Mouse (Mus musculus): ENCODE data around the gene Mcm6. TPM values are rescaled to one million over a fixed set of nuclear protein-coding genes. Genes with fewer than 3 reads are reported as not detected.

Mcm6 gene
- polyA plus RNA-seq (2015; fragmentation: Nextera tagmentation; extraction: Ambion mirVana) = 44.9 and 50.4 TPM in 2 replicates

DNA sequence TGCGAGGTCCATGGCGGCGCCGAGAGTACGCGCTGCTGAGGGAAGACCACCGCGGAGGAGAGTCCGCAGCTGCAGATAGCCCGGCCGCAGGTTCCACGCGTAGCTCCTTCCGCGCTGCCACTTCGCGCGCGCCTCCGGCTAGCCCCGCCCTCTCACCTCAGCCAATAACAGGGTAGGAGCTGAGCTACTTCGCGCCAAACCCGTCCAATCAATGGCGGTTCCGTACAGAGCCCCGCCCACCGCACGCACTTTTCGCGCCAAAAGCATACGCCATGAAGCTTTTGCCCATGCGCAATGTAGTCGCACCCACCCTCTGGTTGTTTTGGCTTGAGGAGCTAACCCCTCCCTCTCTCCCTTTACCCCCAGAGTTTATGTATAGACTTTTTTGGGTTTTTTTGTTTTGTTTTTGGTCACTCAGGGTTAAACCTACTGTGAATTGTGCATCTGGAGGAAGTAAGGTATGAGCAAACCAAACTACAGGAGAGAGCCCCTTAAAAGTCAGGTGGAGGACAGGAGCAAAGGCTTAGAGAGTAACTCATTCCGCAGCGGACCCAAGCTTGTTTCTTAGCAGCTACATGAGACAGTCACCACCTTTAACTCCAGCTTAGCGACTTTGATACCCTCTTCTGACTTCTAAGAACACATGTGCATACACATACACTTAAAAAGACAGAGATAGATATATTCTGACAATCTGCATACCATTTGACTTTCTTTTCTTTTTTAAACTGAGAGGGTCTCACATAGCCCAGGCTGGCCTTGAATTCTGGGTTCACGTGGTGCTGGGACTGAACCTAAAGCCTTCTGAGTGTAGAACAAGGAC is at the start of gene Mcm6:
TSS of gene Mcm6 (minus strand) at position 111 of the 823 bp plus-strand sequence.
- WGBS = 2% methylated on average over 38 of the region's 38 CpGs
- H3K27ac ChIP-seq (ENCODE audit: low read length) = peak within 1 kb of the TSS; percentile 58; the same call in 1 of the 2 replicates
- H3K36me3 ChIP-seq (ENCODE audit: control insufficient read depth, insufficient read depth, low read length) = peaks cover 16% of the 10 kb centered on the region
- peak within 1 kb of the TSS; percentile 71 for H3K4me3 ChIP-seq (ENCODE audit: low read depth, low read length)
- H3K4me1 ChIP-seq (ENCODE audit: control insufficient read depth, insufficient read depth, low read length) = peaks cover 8% of the 10 kb centered on the region
- H3K9ac ChIP-seq (ENCODE audit: low read depth, low read length) = peak within 1 kb of the TSS; percentile 65
- no peaks in the 10 kb centered on the region for H3K9me3 ChIP-seq (replicated peaks; ENCODE audit: control insufficient read depth, low read length, poor library complexity, severe bottlenecking)
- peak within 1 kb of the TSS; percentile 61 for H3K4me2 ChIP-seq (ENCODE audit: low read length)
- peak; percentile 100 for ATAC-seq
- H3K27me3 ChIP-seq (ENCODE audit: control insufficient read depth, insufficient read depth, low read depth, low read length) = no peaks in the 10 kb centered on the region

- no peak overlapping the region for H3K4me2 ChIP-seq (ENCODE audit: low read length)
- no peak overlapping the region for H3K4me3 ChIP-seq (ENCODE audit: low read depth, low read length)
- peaks cover 5% of the 10 kb centered on the region; the same call in 1 of the 2 replicates for H3K4me1 ChIP-seq (ENCODE audit: control insufficient read depth, insufficient read depth, low read length)
- 0 out of 2 replicates have a peak, but pooled peaks cover 5% of the 10 kb centered on the region for H3K36me3 ChIP-seq (ENCODE audit: control insufficient read depth, insufficient read depth, low read length)
- H3K9me3 ChIP-seq (replicated peaks; ENCODE audit: control insufficient read depth, low read length, poor library complexity, severe bottlenecking) = no peaks in the 10 kb centered on the region
- WGBS = 10% methylated on average over 1 of the region's 1 CpGs
- ATAC-seq = no peak
- H3K27me3 ChIP-seq (ENCODE audit: control insufficient read depth, insufficient read depth, low read depth, low read length) = no peaks in the 10 kb centered on the region
- H3K9ac ChIP-seq (ENCODE audit: low read depth, low read length) = no peak overlapping the region
- H3K27ac ChIP-seq (ENCODE audit: low read length) = no peak overlapping the region
These were observed 47.4 kb upstream of the Mcm6 start for GRCm38 (mm10) chr1:128406846-128407245.

- no peak overlapping the region for H3K27ac ChIP-seq (ENCODE audit: low read length)
- 29% methylated on average over 1 of the region's 1 CpGs for WGBS
- H3K9ac ChIP-seq (ENCODE audit: low read depth, low read length) = no peak overlapping the region
These were observed 46.2 kb upstream of the Mcm6 start for GRCm38 (mm10) chr1:128405675-128406074.

DNA sequence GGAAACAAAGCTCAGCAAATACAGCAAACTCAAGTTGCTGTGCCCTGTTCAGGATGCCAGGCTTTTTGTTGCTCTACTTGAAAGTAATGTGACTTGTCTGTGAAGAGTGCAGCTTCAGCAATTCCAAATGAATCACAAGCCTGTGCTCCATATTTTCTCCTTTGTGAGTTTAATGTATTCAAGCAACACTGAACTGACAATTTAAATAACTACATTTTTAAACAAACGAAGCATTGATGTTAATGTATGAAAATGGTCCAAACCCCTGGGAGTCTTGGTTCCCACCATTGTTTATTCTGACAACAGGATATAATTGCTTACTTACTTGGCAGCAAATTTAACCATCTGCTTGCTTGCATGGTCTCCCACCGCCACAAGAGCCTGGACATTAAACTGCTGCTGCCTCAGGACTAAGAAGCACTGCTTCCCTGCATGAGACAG is 45.6 kb upstream of the Mcm6 start:
- H3K36me3 ChIP-seq (ENCODE audit: control insufficient read depth, insufficient read depth, low read length) = 0 out of 2 replicates have a peak, but pooled peaks cover 5% of the 10 kb centered on the region
- H3K9me3 ChIP-seq (replicated peaks; ENCODE audit: control insufficient read depth, low read length, poor library complexity, severe bottlenecking) = no peaks in the 10 kb centered on the region
- no peak overlapping the region for H3K4me3 ChIP-seq (ENCODE audit: low read depth, low read length)
- peak overlapping the region; percentile 47; the same call in 1 of the 2 replicates for H3K27ac ChIP-seq (ENCODE audit: low read length)
- ATAC-seq = peak; percentile 67
- no peaks in the 10 kb centered on the region for H3K27me3 ChIP-seq (ENCODE audit: control insufficient read depth, insufficient read depth, low read depth, low read length)
- H3K4me1 ChIP-seq (ENCODE audit: control insufficient read depth, insufficient read depth, low read length) = peaks cover 5% of the 10 kb centered on the region; the same call in 1 of the 2 replicates
- 8% methylated on average over 2 of the region's 2 CpGs for WGBS
- H3K4me2 ChIP-seq (ENCODE audit: low read length) = no peak overlapping the region; the same call in 1 of the 2 replicates
- H3K9ac ChIP-seq (ENCODE audit: low read depth, low read length) = no peak overlapping the region

More at GRCm38 (mm10) chr1:128405675-128406074, 46.2 kb upstream of the Mcm6 start:
- Histone ChIP-seq H3K4me2 (ENCODE audit: low read length) (no peak overlapping the region), H3K36me3 (ENCODE audit: control insufficient read depth, insufficient read depth, low read length) (0 out of 2 replicates have a peak, but pooled peaks cover 5% of the 10 kb centered on the region), H3K4me1 (ENCODE audit: control insufficient read depth, insufficient read depth, low read length) (peaks cover 5% of the 10 kb centered on the region; the same call in 1 of the 2 replicates), H3K4me3 (ENCODE audit: low read depth, low read length) (no peak overlapping the region), H3K27me3 (ENCODE audit: control insufficient read depth, insufficient read depth, low read depth, low read length) (no peaks in the 10 kb centered on the region), H3K9me3 (replicated peaks; ENCODE audit: control insufficient read depth, low read length, poor library complexity, severe bottlenecking) (no peaks in the 10 kb centered on the region)
- ATAC-seq = no peak

DNA sequence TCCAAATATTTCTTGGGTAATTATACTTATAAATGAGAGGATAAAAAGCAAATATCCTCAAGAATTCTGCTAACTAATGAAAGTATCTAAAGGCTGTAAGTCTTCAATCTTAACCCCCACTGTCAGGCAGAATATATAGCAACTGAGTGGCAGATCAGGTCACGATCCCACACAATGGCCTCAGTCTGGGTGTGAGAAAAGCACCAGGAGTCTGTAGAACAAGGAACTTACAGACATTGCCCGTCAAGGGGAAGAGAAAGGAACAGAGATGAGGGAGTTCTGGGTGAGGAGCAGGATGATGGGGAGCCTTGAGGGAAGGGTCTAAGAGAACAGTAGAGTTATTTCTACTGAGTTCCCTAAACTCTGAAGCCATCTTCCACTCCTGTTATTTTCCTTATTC is 41.5 kb upstream of the Mcm6 start:
- no peak overlapping the region for H3K27ac ChIP-seq (ENCODE audit: low read length)
- no peak overlapping the region for H3K4me3 ChIP-seq (ENCODE audit: low read depth, low read length)
- no peak overlapping the region for H3K4me2 ChIP-seq (ENCODE audit: low read length)
- H3K4me1 ChIP-seq (ENCODE audit: control insufficient read depth, insufficient read depth, low read length) = peaks cover 5% of the 10 kb centered on the region; the same call in 1 of the 2 replicates
- H3K9me3 ChIP-seq (replicated peaks; ENCODE audit: control insufficient read depth, low read length, poor library complexity, severe bottlenecking) = no peaks in the 10 kb centered on the region
- H3K9ac ChIP-seq (ENCODE audit: low read depth, low read length) = no peak overlapping the region
- 0 out of 2 replicates have a peak, but pooled peaks cover 5% of the 10 kb centered on the region for H3K36me3 ChIP-seq (ENCODE audit: control insufficient read depth, insufficient read depth, low read length)
- no peak for ATAC-seq
- no peaks in the 10 kb centered on the region for H3K27me3 ChIP-seq (ENCODE audit: control insufficient read depth, insufficient read depth, low read depth, low read length)
- WGBS = 13% methylated on average over 2 of the region's 2 CpGs

DNA sequence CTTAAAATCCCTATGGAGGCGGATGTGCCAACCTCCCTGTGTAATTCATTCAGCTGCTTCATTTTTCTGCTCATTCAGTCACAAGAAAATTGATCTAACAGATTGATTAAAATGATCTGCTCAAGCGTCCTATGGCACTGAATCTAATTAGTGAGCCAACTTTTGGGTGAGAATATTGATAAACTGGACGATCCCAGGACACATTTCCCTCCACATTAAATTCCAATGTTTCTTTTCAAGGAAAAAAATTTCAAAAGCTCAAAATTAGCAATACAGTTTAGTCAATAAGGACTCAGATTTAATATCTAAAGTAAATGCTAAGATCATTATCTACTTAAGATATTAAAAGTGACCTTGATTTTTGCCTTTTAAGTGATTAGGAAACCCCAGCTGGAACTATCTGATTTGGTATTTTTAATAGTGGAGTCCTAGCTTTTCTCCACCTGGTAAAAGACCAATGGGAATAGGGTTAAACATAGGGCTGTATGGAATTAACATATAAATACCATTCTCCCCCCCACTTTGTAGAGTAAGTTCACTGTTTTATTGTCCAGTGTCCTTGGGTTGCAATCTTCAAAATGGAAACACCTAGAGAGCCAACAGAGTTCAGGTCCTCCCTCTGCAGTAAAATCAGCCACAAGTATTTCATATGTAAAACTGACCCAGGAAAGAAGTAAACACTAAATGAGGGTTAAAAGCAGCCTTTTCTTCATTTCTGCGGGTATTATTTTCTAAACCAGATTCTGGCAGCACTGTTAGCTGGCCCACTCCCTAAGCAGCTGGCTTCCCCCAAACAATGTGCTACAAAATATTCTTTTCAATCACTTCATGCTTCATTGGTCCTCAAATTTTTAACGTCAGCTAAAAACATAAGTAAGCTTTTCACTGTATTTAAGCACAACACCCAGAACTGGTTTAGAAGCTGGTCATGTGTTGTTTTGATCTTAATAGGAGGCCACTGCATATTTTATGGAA is 40.8 kb upstream of the Mcm6 start:
- H3K4me1 ChIP-seq (ENCODE audit: control insufficient read depth, insufficient read depth, low read length) = peaks cover 4% of the 10 kb centered on the region; the same call in 1 of the 2 replicates
- no peak overlapping the region for H3K4me2 ChIP-seq (ENCODE audit: low read length)
- ATAC-seq = no peak
- no peaks in the 10 kb centered on the region for H3K27me3 ChIP-seq (ENCODE audit: control insufficient read depth, insufficient read depth, low read depth, low read length)
- no peak overlapping the region for H3K9ac ChIP-seq (ENCODE audit: low read depth, low read length)
- 0 out of 2 replicates have a peak, but pooled peaks cover 5% of the 10 kb centered on the region for H3K36me3 ChIP-seq (ENCODE audit: control insufficient read depth, insufficient read depth, low read length)
- no peak overlapping the region for H3K27ac ChIP-seq (ENCODE audit: low read length)
- H3K9me3 ChIP-seq (replicated peaks; ENCODE audit: control insufficient read depth, low read length, poor library complexity, severe bottlenecking) = no peaks in the 10 kb centered on the region
- 26% methylated on average over 5 of the region's 5 CpGs for WGBS
- no peak overlapping the region for H3K4me3 ChIP-seq (ENCODE audit: low read depth, low read length)

GRCm38 (mm10) chr1:128398738-128399445 is 39.4 kb upstream of the Mcm6 start:
- Histone ChIP-seq H3K9me3 (replicated peaks; ENCODE audit: control insufficient read depth, low read length, poor library complexity, severe bottlenecking) (no peaks in the 10 kb centered on the region), H3K27me3 (ENCODE audit: control insufficient read depth, insufficient read depth, low read depth, low read length) (no peaks in the 10 kb centered on the region), H3K4me1 (ENCODE audit: control insufficient read depth, insufficient read depth, low read length) (no peaks in the 10 kb centered on the region), H3K27ac (ENCODE audit: low read length) (no peak overlapping the region), H3K4me2 (ENCODE audit: low read length) (no peak overlapping the region), H3K9ac (ENCODE audit: low read depth, low read length) (no peak overlapping the region), H3K4me3 (ENCODE audit: low read depth, low read length) (no peak overlapping the region), H3K36me3 (ENCODE audit: control insufficient read depth, insufficient read depth, low read length) (peaks cover 5% of the 10 kb centered on the region; the same call in 1 of the 2 replicates)
- WGBS = 85% methylated on average over 5 of the region's 5 CpGs
- ATAC-seq = no peak

DNA sequence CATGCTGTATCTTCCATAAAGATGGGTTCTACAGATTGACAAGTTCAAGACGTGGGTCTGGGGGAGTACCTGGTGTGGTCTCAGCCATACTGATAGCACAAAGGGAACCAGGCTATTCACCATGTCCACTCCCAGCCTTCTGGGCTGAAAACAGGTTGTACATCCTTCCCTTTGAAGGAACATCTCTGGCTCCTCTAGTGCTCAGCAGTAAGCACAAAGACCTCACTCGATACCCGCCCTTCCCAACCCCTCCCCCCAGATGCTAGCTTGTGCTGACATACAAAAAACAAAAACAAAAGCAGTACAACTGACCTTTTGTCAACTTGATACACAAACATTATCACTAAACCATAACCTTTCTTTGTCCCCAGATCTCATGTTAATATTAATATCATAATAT is 35.2 kb upstream of the Mcm6 start:
- H3K4me3 ChIP-seq (ENCODE audit: low read depth, low read length) = no peak overlapping the region
- H3K36me3 ChIP-seq (ENCODE audit: control insufficient read depth, insufficient read depth, low read length) = peaks cover 2% of the 10 kb centered on the region; the same call in 1 of the 2 replicates
- ATAC-seq = no peak
- WGBS = 96% methylated on average over 3 of the region's 3 CpGs
- no peaks in the 10 kb centered on the region for H3K9me3 ChIP-seq (replicated peaks; ENCODE audit: control insufficient read depth, low read length, poor library complexity, severe bottlenecking)
- H3K4me1 ChIP-seq (ENCODE audit: control insufficient read depth, insufficient read depth, low read length) = no peaks in the 10 kb centered on the region
- H3K27ac ChIP-seq (ENCODE audit: low read length) = no peak overlapping the region
- H3K27me3 ChIP-seq (ENCODE audit: control insufficient read depth, insufficient read depth, low read depth, low read length) = no peaks in the 10 kb centered on the region; the same call in 1 of the 2 replicates
- H3K4me2 ChIP-seq (ENCODE audit: low read length) = no peak overlapping the region
- H3K9ac ChIP-seq (ENCODE audit: low read depth, low read length) = no peak overlapping the region
